Mouse (Mus musculus) gastrocnemius, adult 18-20 months (tissue): ENCODE measurements around the gene Ulk3. TPM values are rescaled to one million over a fixed set of nuclear protein-coding genes. Genes with fewer than 3 reads are reported as not detected.

Source experiments
- DNase-seq: peaks from one replicate; pipeline ENCODE4 v3.0.0; 2021; ENCODE audit warnings: low spot score
- total RNA-seq, 2 experiments: library from RNA; stranded (reverse); gene quantifications; 2 replicates each; pipeline ENCODE4 v1.2.3; 2021

The Ulk3 gene
- total RNA-seq, 2 experiments from 2014 or later, result 3.3 to 3.8 TPM

- DNase-seq, result no peak
Measured at GRCm38 (mm10) chr9:57643169-57643855, 54.1 kb downstream of the Ulk3 start.

- no peak for DNase-seq
Measured at GRCm38 (mm10) chr9:57643856-57644180, 54.6 kb downstream of the Ulk3 start.

GRCm38 (mm10) chr9:57644442-57644943, 55.2 kb downstream of the Ulk3 start:
- no peak for DNase-seq

GRCm38 (mm10) chr9:57644944-57645893, 56.0 kb downstream of the Ulk3 start:
- DNase-seq, result peak; percentile 92

Other genes with a start within 250 kb of the Ulk3 start
- 1 to 10 TPM; 6.5 to 7.9 TPM for gene Ppcdc, start 149.3 kb upstream of the Ulk3 start, total RNA-seq
- 1 to 10 TPM in 1 of 2 experiments, under 1 TPM in 1; 0.98 to 1.2 TPM for gene Scamp5, start 121.4 kb upstream of the Ulk3 start, total RNA-seq
- not detected for gene Rpp25, start 85.4 kb upstream of the Ulk3 start, total RNA-seq
- gene Cox5a, start 68.2 kb upstream of the Ulk3 start, total RNA-seq, result 1,000 to 10,000 TPM; 1,174 to 1,300 TPM
- 1 to 10 TPM; 5.6 to 6.3 TPM for gene Fam219b, start 51.9 kb upstream of the Ulk3 start, total RNA-seq
- 10 to 100 TPM; 75.0 to 76.2 TPM for gene Mpi, start 36.7 kb upstream of the Ulk3 start, total RNA-seq
- gene Scamp2, start 28.5 kb upstream of the Ulk3 start, total RNA-seq, result 10 to 100 TPM; 41.8 to 43.1 TPM
- not detected for gene Cplx3, start 16.8 kb downstream of the Ulk3 start, total RNA-seq
- gene Lman1l, start 31.3 kb downstream of the Ulk3 start, total RNA-seq, result not detected
- gene Csk, start 64.2 kb downstream of the Ulk3 start, total RNA-seq, result 1 to 10 TPM; 6.4 to 9.8 TPM
- not detected for gene Cyp1a2, start 94.3 kb downstream of the Ulk3 start, total RNA-seq
- under 1 TPM; 0.24 to 0.37 TPM for gene Cyp1a1, start 98.5 kb downstream of the Ulk3 start, total RNA-seq
- 1 to 10 TPM; 4.7 to 5.1 TPM for gene Edc3, start 119.1 kb downstream of the Ulk3 start, total RNA-seq
- 10 to 100 TPM; 36.1 to 45.2 TPM for gene Clk3, start 176.4 kb downstream of the Ulk3 start, total RNA-seq
- 1 to 10 TPM; 3.7 TPM for gene Arid3b, start 247.3 kb downstream of the Ulk3 start, total RNA-seq